Mouse (Mus musculus) cerebellum, adult 8-10 months (tissue): ENCODE measurements at regions not wholly inside any gene's neighbourhood (a gene's known extent, or its start where the extent isn't known, plus 50 kb on each side); places are given as distances from the start of the nearest gene placed in this dataset.

Source experiments
- DNase-seq: peaks from one replicate; pipeline ENCODE4 v3.0.0; 2022

GRCm38 (mm10) chr3:56590071-56590470, 406.6 kb upstream of the Nbea start:
- no peak for DNase-seq

- no peak for DNase-seq
These were observed 391.9 kb upstream of the Nbea start for GRCm38 (mm10) chr3:56575422-56575821.

- no peak for DNase-seq
These were observed 352.7 kb upstream of the Nbea start for GRCm38 (mm10) chr3:56536178-56536577.

GRCm38 (mm10) chr3:56504445-56504844, 320.9 kb upstream of the Nbea start:
- DNase-seq, result no peak

- no peak for DNase-seq
These were observed 315.8 kb upstream of the Nbea start for GRCm38 (mm10) chr3:56499301-56499700.

GRCm38 (mm10) chr3:56493937-56494336, 310.4 kb upstream of the Nbea start:
- DNase-seq, result no peak

GRCm38 (mm10) chr3:56489154-56489553, 305.7 kb upstream of the Nbea start:
- DNase-seq, result no peak

- peak; percentile 71 for DNase-seq
These were observed 302.3 kb upstream of the Nbea start for GRCm38 (mm10) chr3:56485550-56486400.

- DNase-seq, result peak; percentile 4
These were observed 300.6 kb upstream of the Nbea start for GRCm38 (mm10) chr3:56484096-56484495.

- DNase-seq, result no peak
These were observed 299.9 kb upstream of the Nbea start for GRCm38 (mm10) chr3:56483370-56483769.

- DNase-seq, result no peak
These were observed 296.0 kb upstream of the Nbea start for GRCm38 (mm10) chr3:56479529-56479928.

- no peak for DNase-seq
These were observed 295.1 kb upstream of the Nbea start for GRCm38 (mm10) chr3:56478544-56479140.

- no peak for DNase-seq
These were observed 292.3 kb upstream of the Nbea start for GRCm38 (mm10) chr3:56475529-56476527.

- DNase-seq, result no peak
These were observed 289.1 kb upstream of the Nbea start for GRCm38 (mm10) chr3:56472651-56473050.

GRCm38 (mm10) chr3:56471823-56472222, 288.3 kb upstream of the Nbea start:
- DNase-seq, result no peak

- DNase-seq, result no peak
These were observed 287.7 kb upstream of the Nbea start for GRCm38 (mm10) chr3:56471185-56471584.

GRCm38 (mm10) chr3:56457625-56458024, 274.1 kb upstream of the Nbea start:
- no peak for DNase-seq

GRCm38 (mm10) chr3:56456317-56456716, 272.8 kb upstream of the Nbea start:
- DNase-seq, result no peak

GRCm38 (mm10) chr3:56438900-56439299, 255.4 kb upstream of the Nbea start:
- no peak for DNase-seq

GRCm38 (mm10) chr3:56438020-56438747, 254.7 kb upstream of the Nbea start:
- no peak for DNase-seq

- DNase-seq, result no peak
These were observed 253.6 kb upstream of the Nbea start for GRCm38 (mm10) chr3:56437058-56437457.

- peak; percentile 16 for DNase-seq
These were observed 250.0 kb upstream of the Nbea start for GRCm38 (mm10) chr3:56433495-56433894.
